Mouse (Mus musculus): Measurements from ENCODE around the gene Gm10490. TPM values are rescaled to one million over a fixed set of nuclear protein-coding genes. Genes with fewer than 3 reads are reported as not detected.
A peak's percentile ranks its signal among the peaks of the same experiment; 100 is the strongest.

The Gm10490 gene
- polyA plus RNA-seq, 1 experiment from 2014 or later: not detected

DNA sequence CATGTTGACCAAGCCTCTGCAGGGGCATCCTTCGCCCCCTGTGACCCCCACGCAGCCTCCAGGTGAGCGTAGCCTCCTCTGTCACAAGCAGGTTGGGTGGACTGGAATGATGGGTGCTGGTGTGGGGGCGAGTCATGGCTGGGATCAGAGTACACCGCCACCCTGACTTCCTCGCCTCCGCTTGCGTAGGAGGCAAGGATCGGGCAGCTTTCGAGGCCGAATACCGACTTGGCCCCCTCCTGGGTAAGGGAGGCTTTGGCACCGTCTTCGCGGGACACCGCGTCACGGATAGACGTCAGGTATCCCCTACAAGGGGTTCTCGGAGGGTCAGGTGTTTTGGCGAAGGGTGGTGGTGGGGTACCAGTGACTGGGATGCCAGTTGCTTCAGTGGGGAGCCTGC, 30.8 kb upstream of the Gm10490 start:
- H3K27me3 ChIP-seq (ENCODE audit: control insufficient read depth, insufficient read depth, low read length): no peaks in the 10 kb centered on the region
- peak overlapping the region; percentile 70 for H3K4me2 ChIP-seq (replicated peaks; ENCODE audit: low read depth, low read length)
- peak overlapping the region; percentile 28; the same call in 1 of the 2 replicates for H3K9ac ChIP-seq (ENCODE audit: low read depth, low read length)
- H3K36me3 ChIP-seq (ENCODE audit: control insufficient read depth, insufficient read depth, low read length): peaks cover 7% of the 10 kb centered on the region; the same call in 1 of the 2 replicates
- 29% methylated on average over 21 of the region's 21 CpGs for WGBS
- no peaks in the 10 kb centered on the region for H3K9me3 ChIP-seq (ENCODE audit: control insufficient read depth, low read length)
- H3K4me1 ChIP-seq (ENCODE audit: control insufficient read depth, insufficient read depth, low read length): no peaks in the 10 kb centered on the region
- H3K27ac ChIP-seq (ENCODE audit: low read depth, low read length): no peak overlapping the region
- ATAC-seq (ENCODE audit: low FRiP score, low TSS enrichment): no peak; the same call in none of the 2 replicates
- H3K4me3 ChIP-seq (ENCODE audit: low read length): peak overlapping the region; percentile 46

GRCm38 (mm10) chrX:7879819-7880218, 29.5 kb upstream of the Gm10490 start:
- Histone ChIP-seq H3K9ac (ENCODE audit: low read depth, low read length) (no peak overlapping the region), H3K27me3 (ENCODE audit: control insufficient read depth, insufficient read depth, low read length) (no peaks in the 10 kb centered on the region), H3K9me3 (ENCODE audit: control insufficient read depth, low read length) (no peaks in the 10 kb centered on the region), H3K27ac (ENCODE audit: low read depth, low read length) (no peak overlapping the region), H3K4me1 (ENCODE audit: control insufficient read depth, insufficient read depth, low read length) (no peaks in the 10 kb centered on the region), H3K4me3 (ENCODE audit: low read length) (no peak overlapping the region; the same call in 1 of the 2 replicates), H3K4me2 (replicated peaks; ENCODE audit: low read depth, low read length) (peak overlapping the region; percentile 31), H3K36me3 (ENCODE audit: control insufficient read depth, insufficient read depth, low read length) (peaks cover 4% of the 10 kb centered on the region; the same call in 1 of the 2 replicates)
- WGBS: 17% methylated on average over 11 of the region's 11 CpGs
- ATAC-seq (ENCODE audit: low FRiP score, low TSS enrichment): peak; percentile 29

GRCm38 (mm10) chrX:7883841-7884567, 25.3 kb upstream of the Gm10490 start, which contains the start of gene Slc35a2:
TSS of gene Slc35a2 (plus strand) at chrX:7884028.
- WGBS: 21% methylated on average over 49 of the region's 49 CpGs
- H3K4me1 ChIP-seq (ENCODE audit: control insufficient read depth, insufficient read depth, low read length): no peaks in the 10 kb centered on the region

DNA sequence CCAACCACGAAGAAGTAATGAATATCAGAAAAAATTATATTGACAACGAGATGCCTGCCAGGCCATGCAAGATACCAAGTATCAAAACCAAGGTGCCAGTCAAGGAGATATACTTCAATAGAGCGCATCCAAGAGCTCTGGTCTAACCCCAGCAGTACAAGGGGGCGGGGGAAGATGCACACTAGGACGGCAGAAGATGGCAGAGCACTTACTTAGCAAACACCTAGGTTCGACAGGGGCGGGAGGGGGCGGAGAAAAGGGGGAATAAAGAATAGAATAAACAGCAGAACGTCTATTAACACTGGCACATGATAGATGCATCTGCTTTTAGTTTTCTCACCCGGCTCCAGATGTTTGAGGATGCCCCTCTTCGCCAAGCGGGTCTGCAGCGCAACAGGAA, 11.1 kb upstream of the Gm10490 start:
- Histone ChIP-seq H3K4me1 (ENCODE audit: control insufficient read depth, insufficient read depth, low read length) (no peaks in the 10 kb centered on the region), H3K27me3 (ENCODE audit: control insufficient read depth, insufficient read depth, low read length) (no peaks in the 10 kb centered on the region), H3K9me3 (ENCODE audit: control insufficient read depth, low read length) (no peaks in the 10 kb centered on the region), H3K4me2 (replicated peaks; ENCODE audit: low read depth, low read length) (peak overlapping the region; percentile 49), H3K27ac (ENCODE audit: low read depth, low read length) (no peak overlapping the region), H3K4me3 (ENCODE audit: low read length) (peak overlapping the region; percentile 56), H3K36me3 (ENCODE audit: control insufficient read depth, insufficient read depth, low read length) (peaks cover 8% of the 10 kb centered on the region; the same call in 1 of the 2 replicates), H3K9ac (ENCODE audit: low read depth, low read length) (peak overlapping the region; percentile 23; the same call in 1 of the 2 replicates)
- no peak for ATAC-seq (ENCODE audit: low FRiP score, low TSS enrichment)
- WGBS: 44% methylated on average over 13 of the region's 13 CpGs

More at GRCm38 (mm10) chrX:7883841-7884567, 25.3 kb upstream of the Gm10490 start, which contains the start of gene Slc35a2:
- Histone ChIP-seq H3K4me3 (ENCODE audit: low read length) (peak within 1 kb of the TSS; percentile 57), H3K9ac (ENCODE audit: low read depth, low read length) (peak within 1 kb of the TSS; percentile 45; the same call in 1 of the 2 replicates), H3K4me2 (replicated peaks; ENCODE audit: low read depth, low read length) (peak within 1 kb of the TSS; percentile 53), H3K9me3 (ENCODE audit: control insufficient read depth, low read length) (no peaks in the 10 kb centered on the region), H3K27ac (ENCODE audit: low read depth, low read length) (peak within 1 kb of the TSS; percentile 67; the same call in 1 of the 2 replicates), H3K27me3 (ENCODE audit: control insufficient read depth, insufficient read depth, low read length) (no peaks in the 10 kb centered on the region), H3K36me3 (ENCODE audit: control insufficient read depth, insufficient read depth, low read length) (no peaks in the 10 kb centered on the region; the same call in 1 of the 2 replicates)
- ATAC-seq (ENCODE audit: low FRiP score, low TSS enrichment): peak; percentile 94

DNA sequence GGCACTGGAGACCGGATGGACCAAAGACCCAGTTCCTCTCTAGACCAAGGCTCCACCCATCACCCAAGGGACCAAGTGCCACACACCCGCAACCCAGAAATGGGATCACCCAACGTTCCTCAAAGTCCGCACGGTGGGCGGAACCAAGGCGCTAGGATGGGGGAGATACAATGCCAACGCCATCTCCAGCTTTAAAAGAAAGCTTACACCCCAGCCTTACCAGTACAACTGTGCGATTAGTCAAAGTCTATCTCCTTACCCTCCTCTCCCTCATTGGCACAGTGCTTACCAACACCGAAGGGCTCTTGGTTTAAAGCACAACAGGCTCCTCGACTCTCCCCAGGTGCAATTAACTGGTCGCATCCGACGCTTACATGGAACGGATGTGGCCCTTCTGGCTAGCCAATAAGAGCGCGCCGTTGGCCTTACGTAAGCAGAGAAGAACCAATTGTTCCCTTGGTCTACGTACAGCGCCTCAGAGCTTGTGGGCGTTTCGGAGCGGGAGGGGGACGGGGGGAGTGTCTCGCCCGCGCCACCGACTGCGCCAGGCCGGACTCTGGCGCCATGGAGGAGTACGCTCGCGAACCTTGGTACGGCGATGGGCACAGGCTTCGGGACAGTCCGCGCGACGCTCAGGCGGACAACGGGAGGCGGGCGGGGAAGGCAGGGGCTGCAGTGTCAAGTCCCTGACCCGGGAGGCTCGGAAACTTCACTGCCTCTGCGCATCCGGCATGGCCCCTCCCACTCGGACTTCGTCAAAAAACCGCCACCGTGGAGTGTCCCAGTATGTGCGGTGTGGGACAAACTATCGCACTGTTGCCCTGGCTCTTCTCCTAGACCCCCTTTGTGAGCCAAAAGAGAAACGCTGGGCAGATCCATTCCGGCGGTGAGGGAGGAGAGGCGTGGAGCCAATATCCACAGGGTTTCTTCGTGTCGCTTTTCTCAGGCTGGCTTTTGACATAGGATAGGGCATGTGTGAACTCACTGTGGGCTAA, 10.2 kb upstream of the Gm10490 start, which contains the start of the genes Pqbp1 and Timm17b:
Gene Pqbp1 (minus strand): TSS at position 390 of the 995 bp plus-strand sequence.
Gene Timm17b (plus strand): TSS at position 478 of the 995 bp plus-strand sequence.
- WGBS: 27% methylated on average over 62 of the region's 62 CpGs
- H3K4me2 ChIP-seq (replicated peaks; ENCODE audit: low read depth, low read length): peak within 1 kb of the TSS; percentile 49
- ATAC-seq (ENCODE audit: low FRiP score, low TSS enrichment): peak; percentile 99

DNA sequence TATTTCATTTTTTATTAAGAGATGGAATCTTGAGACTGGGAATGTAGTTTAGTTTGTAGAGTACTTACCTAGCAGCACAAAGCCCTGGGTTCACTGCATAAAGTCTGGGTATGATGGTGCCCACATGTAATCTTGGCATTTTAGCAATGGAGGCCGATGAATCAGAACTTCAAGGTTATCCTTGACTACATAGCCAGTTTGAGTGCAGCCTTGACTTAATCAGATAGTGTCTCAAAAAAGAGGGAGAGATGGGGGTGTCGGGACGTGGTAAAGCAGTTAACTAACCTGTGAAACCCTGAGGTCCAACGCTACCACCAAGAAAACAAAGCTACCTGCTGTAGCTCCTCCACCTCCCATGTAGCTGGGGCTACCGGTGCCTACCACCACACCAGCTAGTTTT, 4.9 kb upstream of the Gm10490 start:
- H3K27me3 ChIP-seq (ENCODE audit: control insufficient read depth, insufficient read depth, low read length): no peaks in the 10 kb centered on the region
- 90% methylated on average over 5 of the region's 5 CpGs for WGBS
- ATAC-seq (ENCODE audit: low FRiP score, low TSS enrichment): no peak
- H3K27ac ChIP-seq (ENCODE audit: low read depth, low read length): no peak overlapping the region
- no peaks in the 10 kb centered on the region for H3K4me1 ChIP-seq (ENCODE audit: control insufficient read depth, insufficient read depth, low read length)
- peaks cover 9% of the 10 kb centered on the region; the same call in 1 of the 2 replicates for H3K36me3 ChIP-seq (ENCODE audit: control insufficient read depth, insufficient read depth, low read length)
- H3K9me3 ChIP-seq (ENCODE audit: control insufficient read depth, low read length): no peaks in the 10 kb centered on the region
- no peak overlapping the region for H3K4me2 ChIP-seq (replicated peaks; ENCODE audit: low read depth, low read length)
- no peak overlapping the region for H3K4me3 ChIP-seq (ENCODE audit: low read length)
- H3K9ac ChIP-seq (ENCODE audit: low read depth, low read length): no peak overlapping the region

More for the DNA sequence above, 10.2 kb upstream of the Gm10490 start, which contains the start of the genes Pqbp1 and Timm17b:
- Histone ChIP-seq H3K4me1 (ENCODE audit: control insufficient read depth, insufficient read depth, low read length) (no peaks in the 10 kb centered on the region), H3K9ac (ENCODE audit: low read depth, low read length) (peak within 1 kb of the TSS; percentile 58), H3K9me3 (ENCODE audit: control insufficient read depth, low read length) (no peaks in the 10 kb centered on the region), H3K27ac (ENCODE audit: low read depth, low read length) (peak within 1 kb of the TSS; percentile 68), H3K36me3 (ENCODE audit: control insufficient read depth, insufficient read depth, low read length) (peaks cover 8% of the 10 kb centered on the region; the same call in 1 of the 2 replicates), H3K27me3 (ENCODE audit: control insufficient read depth, insufficient read depth, low read length) (no peaks in the 10 kb centered on the region), H3K4me3 (ENCODE audit: low read length) (peak within 1 kb of the TSS; percentile 56)

- Histone ChIP-seq H3K9ac (ENCODE audit: low read depth, low read length) (no peak within 1 kb of the TSS), H3K36me3 (ENCODE audit: control insufficient read depth, insufficient read depth, low read length) (peaks cover 5% of the 10 kb centered on the region; the same call in 1 of the 2 replicates), H3K4me1 (ENCODE audit: control insufficient read depth, insufficient read depth, low read length) (no peaks in the 10 kb centered on the region), H3K27me3 (ENCODE audit: control insufficient read depth, insufficient read depth, low read length) (no peaks in the 10 kb centered on the region), H3K4me2 (replicated peaks; ENCODE audit: low read depth, low read length) (no peak within 1 kb of the TSS), H3K27ac (ENCODE audit: low read depth, low read length) (no peak within 1 kb of the TSS), H3K9me3 (ENCODE audit: control insufficient read depth, low read length) (no peaks in the 10 kb centered on the region), H3K4me3 (ENCODE audit: low read length) (no peak within 1 kb of the TSS)
- WGBS: 85% methylated on average over 5 of the region's 5 CpGs
- ATAC-seq (ENCODE audit: low FRiP score, low TSS enrichment): no peak
These were observed 1.6 kb upstream of the Gm10490 start, which contains the start of gene Gm10491 for GRCm38 (mm10) chrX:7907735-7908134. TSS of gene Gm10491 (minus strand) at chrX:7907835.

GRCm38 (mm10) chrX:7910473-7910872, 1.1 kb downstream of the Gm10490 start:
- Histone ChIP-seq H3K9ac (ENCODE audit: low read depth, low read length) (no peak overlapping the region), H3K36me3 (ENCODE audit: control insufficient read depth, insufficient read depth, low read length) (peaks cover 5% of the 10 kb centered on the region; the same call in 1 of the 2 replicates), H3K4me3 (ENCODE audit: low read length) (no peak overlapping the region), H3K27me3 (ENCODE audit: control insufficient read depth, insufficient read depth, low read length) (no peaks in the 10 kb centered on the region), H3K4me2 (replicated peaks; ENCODE audit: low read depth, low read length) (no peak overlapping the region), H3K27ac (ENCODE audit: low read depth, low read length) (no peak overlapping the region), H3K4me1 (ENCODE audit: control insufficient read depth, insufficient read depth, low read length) (no peaks in the 10 kb centered on the region), H3K9me3 (ENCODE audit: control insufficient read depth, low read length) (no peaks in the 10 kb centered on the region)
- 65% methylated on average over 6 of the region's 6 CpGs for WGBS
- no peak for ATAC-seq (ENCODE audit: low FRiP score, low TSS enrichment)
